Mouse (Mus musculus): ENCODE results near the gene Cops9. TPM values are rescaled to one million over a fixed set of nuclear protein-coding genes. Genes with fewer than 3 reads are reported as not detected.

The Cops9 gene
- total RNA-seq, 1 experiment from 2014 or later = 99.2 TPM

DNA sequence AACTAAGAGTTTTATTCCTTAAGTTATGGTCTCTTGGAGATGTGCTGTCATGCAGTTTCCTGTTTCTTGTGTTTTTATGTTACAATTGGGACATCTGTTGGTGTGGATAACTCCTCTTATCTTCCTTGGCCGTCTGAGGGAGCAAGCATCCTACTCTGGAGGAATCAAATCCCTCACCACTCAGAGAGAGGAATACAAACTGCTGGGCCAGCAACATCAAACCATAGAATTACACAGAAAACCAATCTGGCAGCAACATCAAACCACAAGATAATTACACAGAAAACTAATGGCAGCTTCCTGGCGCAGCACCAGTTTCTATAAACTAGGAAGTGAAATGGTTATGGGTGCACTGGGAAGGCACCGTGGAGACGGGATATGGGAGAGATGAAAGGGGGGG is 13.6 kb downstream of the Cops9 start:
- no peak for ATAC-seq (replicated peaks in 1 of 2; ENCODE audit: insufficient read depth in 1 of 2, low FRiP score in 2 of 2, low TSS enrichment in 1 of 2, low read depth in 1 of 2, poor library complexity in 2 of 2, severe bottlenecking in 2 of 2)

DNA sequence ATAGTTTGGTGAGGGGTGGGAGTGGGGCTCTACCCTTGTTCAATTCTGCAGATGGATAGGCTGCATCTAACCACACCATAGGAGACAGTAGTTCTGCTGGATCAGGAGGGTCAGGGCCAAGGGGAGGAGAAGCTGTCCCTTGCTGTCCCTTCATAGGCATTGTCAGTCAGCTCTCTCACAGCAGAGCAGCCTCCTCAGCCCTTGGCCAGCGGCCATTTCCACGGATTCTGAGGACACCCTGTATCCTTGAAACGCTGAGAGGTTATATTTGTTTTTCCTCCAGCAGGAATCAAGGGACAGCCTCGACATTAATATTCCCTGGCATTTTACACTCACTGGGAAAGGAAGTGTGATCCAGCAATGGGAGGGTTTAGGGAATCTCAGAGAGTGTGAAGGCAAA is 23.4 kb downstream of the Cops9 start:
- no peak for ATAC-seq (replicated peaks in 1 of 2; ENCODE audit: insufficient read depth in 1 of 2, low FRiP score in 2 of 2, low TSS enrichment in 1 of 2, low read depth in 1 of 2, poor library complexity in 2 of 2, severe bottlenecking in 2 of 2)

DNA sequence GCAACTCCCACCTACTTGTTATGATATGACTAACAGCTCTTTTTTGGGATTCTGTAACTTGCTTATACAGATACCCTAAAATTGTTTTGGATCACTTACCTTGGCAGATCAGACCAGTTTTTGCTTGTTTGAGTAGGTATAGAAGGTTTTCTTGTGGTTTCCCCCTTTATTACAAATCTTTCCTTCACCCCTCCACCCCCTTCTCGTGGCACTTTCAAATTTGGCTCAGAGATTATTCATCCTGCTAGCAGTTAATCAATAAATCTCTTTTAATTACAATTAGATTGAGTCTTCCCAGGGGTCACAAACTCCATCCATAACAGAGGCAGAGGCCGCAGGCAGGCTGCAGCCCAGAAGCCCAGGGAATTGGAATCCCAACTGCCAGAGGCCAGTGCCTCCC is 24.3 kb downstream of the Cops9 start, which contains the start of gene Olfr12:
Gene Olfr12, plus strand, starts transcription at position 301 of the 400 bp plus-strand sequence.
- no peak for ATAC-seq (replicated peaks in 1 of 2; ENCODE audit: insufficient read depth in 1 of 2, low FRiP score in 2 of 2, low TSS enrichment in 1 of 2, low read depth in 1 of 2, poor library complexity in 2 of 2, severe bottlenecking in 2 of 2)

- ATAC-seq (replicated peaks in 1 of 2; ENCODE audit: insufficient read depth in 1 of 2, low FRiP score in 2 of 2, low TSS enrichment in 1 of 2, low read depth in 1 of 2, poor library complexity in 2 of 2, severe bottlenecking in 2 of 2) = no peak
These were observed 25.7 kb downstream of the Cops9 start for GRCm38 (mm10) chr1:92616046-92616445.

GRCm38 (mm10) chr1:92614516-92614915 is 27.3 kb downstream of the Cops9 start:
- ATAC-seq (replicated peaks in 1 of 2; ENCODE audit: insufficient read depth in 1 of 2, low FRiP score in 2 of 2, low TSS enrichment in 1 of 2, low read depth in 1 of 2, poor library complexity in 2 of 2, severe bottlenecking in 2 of 2) = no peak

DNA sequence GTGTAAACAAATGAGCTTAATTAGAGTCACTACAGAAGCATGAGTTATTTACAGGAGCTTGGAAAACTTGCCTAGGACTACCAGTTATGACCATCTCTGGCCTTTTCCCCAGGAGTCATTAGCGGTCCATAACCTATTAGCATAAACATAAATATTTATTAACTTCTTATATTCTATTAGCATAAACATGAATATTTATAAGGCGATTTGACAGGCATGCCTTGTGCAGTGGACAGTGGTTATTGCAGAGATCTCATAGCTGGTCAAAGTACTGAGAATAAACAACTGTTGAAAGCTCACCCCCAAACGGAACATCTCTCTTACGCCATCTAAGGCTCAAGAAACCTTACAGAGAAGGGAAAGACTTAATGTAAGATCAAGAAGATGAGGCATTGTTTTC is 28.6 kb downstream of the Cops9 start:
- no peak for ATAC-seq (replicated peaks in 1 of 2; ENCODE audit: insufficient read depth in 1 of 2, low FRiP score in 2 of 2, low TSS enrichment in 1 of 2, low read depth in 1 of 2, poor library complexity in 2 of 2, severe bottlenecking in 2 of 2)

- peak; percentile 47 to 48; a peak in 3 of 4 replicates for ATAC-seq (replicated peaks in 1 of 2; ENCODE audit: insufficient read depth in 1 of 2, low FRiP score in 2 of 2, low TSS enrichment in 1 of 2, low read depth in 1 of 2, poor library complexity in 2 of 2, severe bottlenecking in 2 of 2)
These were observed 30.8 kb downstream of the Cops9 start for GRCm38 (mm10) chr1:92611008-92611407.

GRCm38 (mm10) chr1:92607711-92608110 is 34.1 kb downstream of the Cops9 start:
- no peak for ATAC-seq (replicated peaks in 1 of 2; ENCODE audit: insufficient read depth in 1 of 2, low FRiP score in 2 of 2, low TSS enrichment in 1 of 2, low read depth in 1 of 2, poor library complexity in 2 of 2, severe bottlenecking in 2 of 2)

DNA sequence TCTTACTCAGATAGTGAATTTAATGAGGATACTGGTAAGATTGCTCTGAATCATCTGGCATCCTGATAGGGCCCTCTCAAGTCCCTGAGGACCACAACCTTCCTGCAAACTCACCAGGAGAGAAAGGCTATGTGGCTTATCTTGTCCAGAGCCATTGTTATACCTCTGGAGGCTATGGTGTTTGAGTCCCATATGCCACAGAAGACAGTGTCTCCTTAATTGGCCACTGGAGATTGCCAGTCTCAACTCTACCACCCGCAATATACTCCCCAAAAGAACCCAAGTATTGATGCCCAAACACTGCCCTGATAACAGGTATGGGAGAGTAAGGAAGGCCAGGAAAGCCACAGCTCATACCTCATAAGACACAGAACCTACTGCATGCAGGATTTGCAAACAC is 36.3 kb downstream of the Cops9 start, which contains the start of gene Olfr1410:
Gene Olfr1410, plus strand, starts transcription at position 301 of the 400 bp plus-strand sequence.
- no peak for ATAC-seq (replicated peaks in 1 of 2; ENCODE audit: insufficient read depth in 1 of 2, low FRiP score in 2 of 2, low TSS enrichment in 1 of 2, low read depth in 1 of 2, poor library complexity in 2 of 2, severe bottlenecking in 2 of 2)

GRCm38 (mm10) chr1:92596019-92596418 is 45.8 kb downstream of the Cops9 start:
- ATAC-seq (replicated peaks in 1 of 2; ENCODE audit: insufficient read depth in 1 of 2, low FRiP score in 2 of 2, low TSS enrichment in 1 of 2, low read depth in 1 of 2, poor library complexity in 2 of 2, severe bottlenecking in 2 of 2) = no peak

DNA sequence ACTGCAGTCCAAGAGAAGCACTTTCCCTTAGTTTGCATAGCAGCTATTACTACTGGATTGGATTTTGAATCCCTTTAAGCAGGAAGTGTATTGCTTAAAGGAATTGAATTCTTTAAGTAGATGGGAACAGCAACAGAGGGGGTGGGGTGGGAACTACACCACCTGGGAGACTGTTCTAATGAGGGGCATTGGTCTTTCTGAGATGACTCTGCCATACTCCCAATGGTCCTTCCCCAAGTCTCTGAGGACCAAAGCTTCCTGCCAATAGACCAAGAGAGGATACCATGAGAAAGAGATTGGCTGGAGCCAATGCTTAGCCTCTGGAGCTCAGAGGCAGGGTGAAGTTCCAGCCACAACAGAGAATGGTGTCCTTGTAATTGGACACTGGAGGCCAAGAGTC is 47.7 kb downstream of the Cops9 start, which contains the start of gene Olfr1411:
Gene Olfr1411, plus strand, starts transcription at position 301 of the 400 bp plus-strand sequence.
- ATAC-seq (replicated peaks in 1 of 2; ENCODE audit: insufficient read depth in 1 of 2, low FRiP score in 2 of 2, low TSS enrichment in 1 of 2, low read depth in 1 of 2, poor library complexity in 2 of 2, severe bottlenecking in 2 of 2) = no peak

Other genes with a start within 250 kb of the Cops9 start
- gene Ndufa10, start 168.1 kb downstream of the Cops9 start, total RNA-seq (2017) = 84.7 and 94.9 TPM in 2 replicates
- gene Olfr1416, start 156.9 kb downstream of the Cops9 start, total RNA-seq (2017) = not detected in 2 replicates
- not detected in 2 replicates for gene Olfr1415, start 145.9 kb downstream of the Cops9 start, total RNA-seq (2017)
- not detected in 2 replicates for gene Olfr1414, start 123.3 kb downstream of the Cops9 start, total RNA-seq (2017)
- gene Olfr1413, start 70.7 kb downstream of the Cops9 start, total RNA-seq (2017) = not detected in 2 replicates
- not detected in 2 replicates for gene Olfr1412, start 56.2 kb downstream of the Cops9 start, total RNA-seq (2017)
- not detected in 2 replicates for gene Olfr1411, start 47.6 kb downstream of the Cops9 start, total RNA-seq (2017)
- gene Olfr1410, start 36.2 kb downstream of the Cops9 start, total RNA-seq (2017) = not detected in 2 replicates
- gene Olfr12, start 24.2 kb downstream of the Cops9 start, total RNA-seq (2017) = not detected in 2 replicates
- 17.1 and 21.5 TPM in 2 replicates for gene Otos, start 6.9 kb upstream of the Cops9 start, total RNA-seq (2017)
- gene Gpc1, start 189.7 kb upstream of the Cops9 start, total RNA-seq (2017) = 1.9 and 11.2 TPM in 2 replicates

All from hematopoietic stem cell, adult 5-6 weeks (primary cell).